Mouse (Mus musculus): ENCODE data around the gene Ruvbl1. TPM values are rescaled to one million over a fixed set of nuclear protein-coding genes. Genes with fewer than 3 reads are reported as not detected.

Ruvbl1 gene
- total RNA-seq (2021) = 10 to 100 TPM; 15.2 to 16.7 TPM

GRCm38 (mm10) chr6:88465181-88465920 lies at the start of gene Ruvbl1:
Gene Ruvbl1, plus strand, starts transcription at chr6:88465409.
- peak; percentile 85 for DNase-seq (ENCODE audit: low spot score)
- intact Hi-C loops (cut with DNase I) = loop anchor here (1.0 to 5.0 kb wide), 2 partner anchors 19 to 52 kb away; partner anchors contain the start of genes Eefsec and Sec61a1

GRCm38 (mm10) chr6:88416130-88416758 lies 49.0 kb upstream of the Ruvbl1 start:
- intact Hi-C loops (cut with DNase I) = no loop called here
- DNase-seq (ENCODE audit: low spot score) = no peak

GRCm38 (mm10) chr6:88431202-88431601 lies 34.0 kb upstream of the Ruvbl1 start:
- intact Hi-C loops (cut with DNase I) = loop anchor here (2.0 to 5.0 kb wide), 2 partner anchors 242 to 309 kb away; no protein-coding TSS in a partner anchor

GRCm38 (mm10) chr6:88435609-88436008 lies 29.6 kb upstream of the Ruvbl1 start:
- intact Hi-C loops (cut with DNase I) = no loop called here

More at GRCm38 (mm10) chr6:88431202-88431601, 34.0 kb upstream of the Ruvbl1 start:
- no peak for DNase-seq (ENCODE audit: low spot score)

GRCm38 (mm10) chr6:88439056-88439455 lies 26.2 kb upstream of the Ruvbl1 start:
- DNase-seq (ENCODE audit: low spot score) = no peak
- intact Hi-C loops (cut with DNase I) = no loop called here

More at GRCm38 (mm10) chr6:88435609-88436008, 29.6 kb upstream of the Ruvbl1 start:
- no peak for DNase-seq (ENCODE audit: low spot score)

- DNase-seq (ENCODE audit: low spot score) = no peak
- intact Hi-C loops (cut with DNase I) = no loop called here
Observed at GRCm38 (mm10) chr6:88442551-88442950, 22.7 kb upstream of the Ruvbl1 start.

- DNase-seq (ENCODE audit: low spot score) = no peak
- intact Hi-C loops (cut with DNase I) = no loop called here
Observed at GRCm38 (mm10) chr6:88443446-88443845, 21.8 kb upstream of the Ruvbl1 start.

- intact Hi-C loops (cut with DNase I) = no loop called here
- no peak for DNase-seq (ENCODE audit: low spot score)
Observed at GRCm38 (mm10) chr6:88444076-88444750, 21.0 kb upstream of the Ruvbl1 start.

GRCm38 (mm10) chr6:88445661-88446060 lies 19.5 kb upstream of the Ruvbl1 start:
- intact Hi-C loops (cut with DNase I) = loop anchor here (1.0 kb wide), 1 partner anchor 20 kb away; the partner anchor contains the start of gene Ruvbl1
- no peak for DNase-seq (ENCODE audit: low spot score)

- intact Hi-C loops (cut with DNase I) = loop anchor here (1.0 kb wide), 1 partner anchor 19 kb away; the partner anchor contains the start of gene Ruvbl1
Observed at GRCm38 (mm10) chr6:88446063-88447002, 18.9 kb upstream of the Ruvbl1 start, which contains the start of gene Eefsec. Gene Eefsec, minus strand, starts transcription at chr6:88446539.

GRCm38 (mm10) chr6:88447454-88447853 lies 17.8 kb upstream of the Ruvbl1 start:
- DNase-seq (ENCODE audit: low spot score) = no peak
- intact Hi-C loops (cut with DNase I) = no loop called here

More at GRCm38 (mm10) chr6:88446063-88447002, 18.9 kb upstream of the Ruvbl1 start, which contains the start of gene Eefsec:
- DNase-seq (ENCODE audit: low spot score) = peak; percentile 47

- intact Hi-C loops (cut with DNase I) = no loop called here
- no peak for DNase-seq (ENCODE audit: low spot score)
Observed at GRCm38 (mm10) chr6:88454545-88454944, 10.7 kb upstream of the Ruvbl1 start.

- intact Hi-C loops (cut with DNase I) = loop anchor here (5.0 kb wide), 1 partner anchor 47 kb away; the partner anchor contains the start of gene Sec61a1
- no peak for DNase-seq (ENCODE audit: low spot score)
Observed at GRCm38 (mm10) chr6:88469878-88470277, 4.7 kb downstream of the Ruvbl1 start.

GRCm38 (mm10) chr6:88480421-88480820 lies 15.2 kb downstream of the Ruvbl1 start:
- no peak for DNase-seq (ENCODE audit: low spot score)
- intact Hi-C loops (cut with DNase I) = no loop called here

- intact Hi-C loops (cut with DNase I) = no loop called here
- DNase-seq (ENCODE audit: low spot score) = no peak
Observed at GRCm38 (mm10) chr6:88483111-88483510, 17.9 kb downstream of the Ruvbl1 start.

- DNase-seq (ENCODE audit: low spot score) = no peak
- intact Hi-C loops (cut with DNase I) = no loop called here
Observed at GRCm38 (mm10) chr6:88483913-88484312, 18.7 kb downstream of the Ruvbl1 start.

GRCm38 (mm10) chr6:88485378-88485777 lies 20.2 kb downstream of the Ruvbl1 start:
- intact Hi-C loops (cut with DNase I) = loop anchor here (5.0 kb wide), 2 partner anchors 298 to 373 kb away; no protein-coding TSS in a partner anchor
- DNase-seq (ENCODE audit: low spot score) = no peak

GRCm38 (mm10) chr6:88486893-88487292 lies 21.7 kb downstream of the Ruvbl1 start:
- intact Hi-C loops (cut with DNase I) = loop anchor here (5.0 kb wide), 2 partner anchors 300 to 375 kb away; no protein-coding TSS in a partner anchor
- no peak for DNase-seq (ENCODE audit: low spot score)

- DNase-seq (ENCODE audit: low spot score) = no peak
- intact Hi-C loops (cut with DNase I) = loop anchor here (5.0 kb wide), 2 partner anchors 302 to 377 kb away; no protein-coding TSS in a partner anchor
Observed at GRCm38 (mm10) chr6:88489026-88489425, 23.8 kb downstream of the Ruvbl1 start.

All from heart, postnatal 25 days (tissue).